In the genomic region with DNA sequence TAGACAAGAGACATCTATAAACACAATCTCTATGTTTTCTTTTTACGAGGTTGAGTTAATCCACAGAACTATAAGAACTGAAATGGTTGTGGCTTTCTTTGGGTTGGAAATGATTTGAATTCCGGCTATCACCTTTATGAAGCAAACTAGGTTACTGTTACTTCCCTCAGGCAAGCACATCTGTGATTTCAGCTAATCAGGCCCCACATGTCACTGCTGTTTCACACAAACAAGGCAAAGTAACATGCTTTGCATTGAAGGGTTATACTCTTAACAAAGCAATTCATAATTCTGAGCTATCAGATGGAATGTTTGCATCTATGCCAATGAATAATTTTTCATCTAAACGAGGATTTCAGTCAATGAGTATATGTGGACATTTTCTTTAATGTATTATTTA, we compare ENCODE assay signal across 25 mouse cellular contexts.
DNase-seq lines count a peak whose midpoint lies in the region; ATAC-seq and TF ChIP-seq lines count a peak whose summit lies in the region.
"Had no signal": no experiment of that assay in that cellular context is flagged by ENCODE, and none has a peak within 500 bp of the region (broad histone marks: within the 10 kb centered on the region; RNA-seq: fewer than 3 reads in every experiment).

No protein-coding gene starts in this region.

- 66% methylated on average over 3 of the region's 3 CpGs for WGBS in forebrain, embryonic 14.5 days
- 59% methylated on average over 3 of the region's 3 CpGs for WGBS in forebrain, postnatal 0 days
- 73% methylated on average over 3 of the region's 3 CpGs for WGBS in midbrain, embryonic 14.5 days
- 76% methylated on average over 3 of the region's 3 CpGs for WGBS in midbrain, embryonic 16.5 days

- H3K27me3 ChIP-seq in forebrain, embryonic 14.5 days (replicated peaks; ENCODE audit: control insufficient read depth, insufficient read depth, low read length): no peaks in the 10 kb centered on the region
- H3K27me3 ChIP-seq in forebrain, postnatal 0 days (ENCODE audit: insufficient read depth, low read length): no peaks in the 10 kb centered on the region
- no peaks in the 10 kb centered on the region for H3K27me3 ChIP-seq in midbrain, embryonic 14.5 days (ENCODE audit: control insufficient read depth, insufficient read depth, low read length)
- no peaks in the 10 kb centered on the region for H3K27me3 ChIP-seq in midbrain, embryonic 16.5 days (ENCODE audit: control insufficient read depth, insufficient read depth, low read depth, low read length)
- H3K27me3 ChIP-seq: CH12.LX; heart, embryonic 13.5 days had no signal

- peak; percentile 11 for DNase-seq in forebrain, embryonic 14.5 days (ENCODE audit: low spot score)
- no peak for DNase-seq in forebrain, postnatal 0 days
- DNase-seq in midbrain, embryonic 14.5 days: peak; percentile 15
- peak; percentile 45 for DNase-seq in brain, embryonic 14.5 days (ENCODE audit: low read depth)
- no peak for DNase-seq in adrenal gland, postnatal 14 days
- no peak for DNase-seq in thymus, postnatal 36 days
- DNase-seq: adrenal gland, adult 2 months; adrenal gland, postnatal 25 days; B cell, adult 2 months; cerebellum, adult 18-20 months; cerebellum, adult 9-10 months; cerebellum, postnatal 14 days; gastrocnemius, postnatal 10 days; gastrocnemius, postnatal 36 days; heart, adult 2 months; heart, postnatal 14 days; heart, postnatal 4 days had no signal

- TF ChIP-seq POLR2A in brain, embryonic 14.5 days (IDR thresholded peaks at IDR 0.05; ENCODE audit: borderline replicate concordance, extremely low read depth, insufficient read depth, insufficient read length, poor library complexity, severe bottlenecking): no peak

- H3K36me3 ChIP-seq in forebrain, embryonic 14.5 days (ENCODE audit: control insufficient read depth, insufficient read depth, low read length): no peaks in the 10 kb centered on the region
- H3K36me3 ChIP-seq in forebrain, postnatal 0 days (ENCODE audit: insufficient read depth): no peaks in the 10 kb centered on the region
- H3K36me3 ChIP-seq in midbrain, embryonic 14.5 days (ENCODE audit: control insufficient read depth, insufficient read depth, low read length): no peaks in the 10 kb centered on the region
- H3K36me3 ChIP-seq in midbrain, embryonic 16.5 days (ENCODE audit: control insufficient read depth, insufficient read depth, low read length): no peaks in the 10 kb centered on the region
- H3K36me3 ChIP-seq: G1E; heart, embryonic 10.5 days; heart, embryonic 13.5 days had no signal

- no peak for TF ChIP-seq CTCF in forebrain, postnatal 0 days (IDR thresholded peaks at IDR 0.05; ENCODE audit: low read depth)
- TF ChIP-seq CTCF in brain, embryonic 14.5 days (IDR thresholded peaks at IDR 0.05; ENCODE audit: borderline replicate concordance, extremely low read depth, insufficient read depth, insufficient read length): no peak

- H3K4me3 ChIP-seq in forebrain, embryonic 14.5 days (ENCODE audit: low read depth, low read length): no peak overlapping the region
- no peak overlapping the region for H3K4me3 ChIP-seq in forebrain, postnatal 0 days (ENCODE audit: low read depth, low read length)
- H3K4me3 ChIP-seq in midbrain, embryonic 14.5 days (replicated peaks; ENCODE audit: low read depth, low read length): no peak overlapping the region
- no peak overlapping the region for H3K4me3 ChIP-seq in midbrain, embryonic 16.5 days (ENCODE audit: low read depth, low read length)
- H3K4me3 ChIP-seq: heart, adult 2 months; heart, embryonic 10.5 days; heart, embryonic 13.5 days had no signal

- H3K27ac ChIP-seq in forebrain, embryonic 14.5 days (ENCODE audit: low read depth, low read length): no peak overlapping the region
- no peak overlapping the region for H3K27ac ChIP-seq in forebrain, postnatal 0 days (ENCODE audit: low read depth, low read length)
- no peak overlapping the region for H3K27ac ChIP-seq in midbrain, embryonic 14.5 days (replicated peaks; ENCODE audit: low read depth, low read length)
- no peak overlapping the region for H3K27ac ChIP-seq in midbrain, embryonic 16.5 days (ENCODE audit: low read length)
- H3K27ac ChIP-seq: heart, adult 2 months; heart, embryonic 10.5 days; heart, embryonic 13.5 days; hindbrain, embryonic 14.5 days; hindbrain, postnatal 0 days had no signal

- H3K4me2 ChIP-seq in forebrain, embryonic 14.5 days (ENCODE audit: low read length): no peak overlapping the region
- H3K4me2 ChIP-seq in forebrain, postnatal 0 days (ENCODE audit: low read depth): no peak overlapping the region
- H3K4me2 ChIP-seq in midbrain, embryonic 14.5 days (ENCODE audit: low read length): no peak overlapping the region
- H3K4me2 ChIP-seq in midbrain, embryonic 16.5 days (ENCODE audit: low read length): no peak overlapping the region
- H3K4me2 ChIP-seq: heart, embryonic 13.5 days; hindbrain, embryonic 14.5 days had no signal

- no peaks in the 10 kb centered on the region for H3K4me1 ChIP-seq in forebrain, embryonic 14.5 days (ENCODE audit: control insufficient read depth, insufficient read depth, low read length)
- no peaks in the 10 kb centered on the region for H3K4me1 ChIP-seq in forebrain, postnatal 0 days (ENCODE audit: insufficient read depth)
- H3K4me1 ChIP-seq in midbrain, embryonic 14.5 days (ENCODE audit: control insufficient read depth, insufficient read depth, low read length): no peaks in the 10 kb centered on the region
- no peaks in the 10 kb centered on the region for H3K4me1 ChIP-seq in midbrain, embryonic 16.5 days (ENCODE audit: control insufficient read depth, insufficient read depth, low read length)
- H3K4me1 ChIP-seq: heart, embryonic 10.5 days; heart, embryonic 13.5 days had no signal

- no peaks in the 10 kb centered on the region for H3K9me3 ChIP-seq in forebrain, embryonic 14.5 days (replicated peaks; ENCODE audit: control insufficient read depth, low read length)
- no peaks in the 10 kb centered on the region for H3K9me3 ChIP-seq in forebrain, postnatal 0 days (ENCODE audit: low read length)
- H3K9me3 ChIP-seq in midbrain, embryonic 14.5 days (ENCODE audit: control insufficient read depth, low read length): no peaks in the 10 kb centered on the region
- H3K9me3 ChIP-seq in midbrain, embryonic 16.5 days (replicated peaks; ENCODE audit: control insufficient read depth, low read length, poor library complexity, severe bottlenecking): no peaks in the 10 kb centered on the region
- H3K9me3 ChIP-seq: G1E; heart, embryonic 10.5 days; heart, embryonic 13.5 days had no signal

- no peak for ATAC-seq in forebrain, embryonic 14.5 days
- no peak for ATAC-seq in forebrain, postnatal 0 days
- ATAC-seq in midbrain, embryonic 14.5 days (ENCODE audit: low FRiP score, low TSS enrichment): no peak
- no peak for ATAC-seq in midbrain, embryonic 16.5 days
- ATAC-seq: hindbrain, postnatal 0 days; inflammation-experienced regulatory T-cells, adult 6 months had no signal

- no peak overlapping the region for H3K9ac ChIP-seq in forebrain, embryonic 14.5 days (ENCODE audit: low read length)
- no peak overlapping the region for H3K9ac ChIP-seq in forebrain, postnatal 0 days
- H3K9ac ChIP-seq in midbrain, embryonic 14.5 days (replicated peaks; ENCODE audit: low read length): no peak overlapping the region
- H3K9ac ChIP-seq in midbrain, embryonic 16.5 days (ENCODE audit: low read depth, low read length): no peak overlapping the region
- H3K9ac ChIP-seq: heart, embryonic 13.5 days; hindbrain, embryonic 14.5 days had no signal

Comparison
In these comparisons a context has a peak if more than half of its experiments do, and no peak if none do; other contexts are left out.
1. DNase-seq: peak in forebrain, embryonic 14.5 days (single experiment), midbrain, embryonic 14.5 days (single experiment) and brain, embryonic 14.5 days (single experiment); none in forebrain, postnatal 0 days (single experiment), adrenal gland, postnatal 14 days (single experiment) and thymus, postnatal 36 days (0 of 2).